Mouse (Mus musculus) mammary gland, adult 2 months (tissue): ENCODE data around the gene Abhd16a. TPM values are rescaled to one million over a fixed set of nuclear protein-coding genes. Genes with fewer than 3 reads are reported as not detected.

ENCODE experiments used
- polyA plus RNA-seq: library from polyadenylated mRNA; depleted of rRNA; stranded (reverse); fragments of >200 nt; gene quantifications from 2 replicates; pipeline ENCODE4 v1.2.3, GENCODE M21; 2012; ENCODE audit warnings: low replicate concordance; rRNA removed

The Abhd16a gene
- polyA plus RNA-seq = 200 and 293 TPM in 2 replicates

DNA sequence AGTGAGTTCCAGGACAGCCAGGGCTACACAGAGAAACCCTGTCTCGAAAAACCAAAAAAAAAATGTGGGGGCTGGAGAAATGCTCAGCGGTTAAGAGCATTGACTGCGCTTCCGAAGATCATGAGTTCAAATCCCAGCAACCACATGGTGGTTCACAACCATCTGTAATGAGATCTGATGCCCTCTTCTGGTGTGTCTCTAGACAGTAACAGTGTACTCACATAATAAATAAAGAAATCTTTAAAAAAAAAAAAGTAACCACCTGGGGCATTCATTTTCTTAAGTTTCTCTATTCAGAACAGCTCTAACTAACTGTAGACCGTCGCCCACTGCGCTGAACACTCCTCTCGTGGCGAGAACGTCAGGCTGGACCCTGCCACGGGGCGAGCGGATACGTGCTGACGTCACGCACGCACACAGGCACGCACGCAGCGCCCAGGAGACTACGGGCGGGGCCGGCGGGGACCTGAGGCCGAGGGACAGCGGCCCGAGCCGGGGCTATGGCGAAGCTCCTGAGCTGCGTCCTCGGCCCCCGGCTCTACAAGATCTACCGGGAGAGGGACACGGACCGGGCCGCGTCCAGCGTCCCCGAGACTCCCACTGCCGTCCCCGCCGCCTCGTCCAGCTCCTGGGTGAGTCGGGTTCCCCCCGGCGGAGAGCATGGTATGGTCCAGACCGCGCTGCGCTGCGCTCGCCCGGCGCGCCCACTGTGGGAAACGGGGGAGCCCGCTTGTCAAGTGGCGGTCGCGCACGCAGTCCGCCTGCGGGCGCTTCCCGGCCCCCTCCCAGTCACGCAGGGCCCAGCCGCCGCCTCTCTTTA lies at the start of gene Abhd16a:
Gene Abhd16a (plus strand): TSS at position 439 of the 820 bp plus-strand sequence.

GRCm38 (mm10) chr17:35046681-35047455 lies 42.2 kb upstream of the Abhd16a start, which contains the start of gene Msh5:
Gene Msh5 (minus strand): TSS chr17:35046745.

DNA sequence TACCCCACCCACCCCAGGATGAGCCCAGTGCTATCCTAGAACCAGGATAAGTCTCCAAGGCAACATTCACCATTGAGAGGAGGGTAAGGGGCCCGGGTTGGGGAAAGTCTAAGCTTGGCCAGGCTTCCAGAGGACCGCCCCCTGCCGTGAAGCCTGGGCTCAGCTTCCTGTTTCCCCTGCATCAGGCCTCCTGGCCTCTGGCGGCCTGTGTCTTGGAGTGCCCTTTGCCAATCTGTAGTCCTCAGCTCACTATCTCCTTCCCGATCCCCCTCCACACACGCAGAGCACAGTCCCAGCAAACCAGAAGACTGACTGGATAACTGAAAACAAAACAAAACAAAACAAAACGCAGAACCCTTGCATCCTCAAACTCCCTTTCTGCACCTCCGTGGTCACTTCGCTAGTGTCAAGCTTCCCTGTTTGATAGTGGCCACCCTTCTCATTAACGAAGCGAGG lies 39.5 kb upstream of the Abhd16a start, which contains the start of gene Clic1:
Gene Clic1 (plus strand): TSS at position 406 of the 456 bp plus-strand sequence.

DNA sequence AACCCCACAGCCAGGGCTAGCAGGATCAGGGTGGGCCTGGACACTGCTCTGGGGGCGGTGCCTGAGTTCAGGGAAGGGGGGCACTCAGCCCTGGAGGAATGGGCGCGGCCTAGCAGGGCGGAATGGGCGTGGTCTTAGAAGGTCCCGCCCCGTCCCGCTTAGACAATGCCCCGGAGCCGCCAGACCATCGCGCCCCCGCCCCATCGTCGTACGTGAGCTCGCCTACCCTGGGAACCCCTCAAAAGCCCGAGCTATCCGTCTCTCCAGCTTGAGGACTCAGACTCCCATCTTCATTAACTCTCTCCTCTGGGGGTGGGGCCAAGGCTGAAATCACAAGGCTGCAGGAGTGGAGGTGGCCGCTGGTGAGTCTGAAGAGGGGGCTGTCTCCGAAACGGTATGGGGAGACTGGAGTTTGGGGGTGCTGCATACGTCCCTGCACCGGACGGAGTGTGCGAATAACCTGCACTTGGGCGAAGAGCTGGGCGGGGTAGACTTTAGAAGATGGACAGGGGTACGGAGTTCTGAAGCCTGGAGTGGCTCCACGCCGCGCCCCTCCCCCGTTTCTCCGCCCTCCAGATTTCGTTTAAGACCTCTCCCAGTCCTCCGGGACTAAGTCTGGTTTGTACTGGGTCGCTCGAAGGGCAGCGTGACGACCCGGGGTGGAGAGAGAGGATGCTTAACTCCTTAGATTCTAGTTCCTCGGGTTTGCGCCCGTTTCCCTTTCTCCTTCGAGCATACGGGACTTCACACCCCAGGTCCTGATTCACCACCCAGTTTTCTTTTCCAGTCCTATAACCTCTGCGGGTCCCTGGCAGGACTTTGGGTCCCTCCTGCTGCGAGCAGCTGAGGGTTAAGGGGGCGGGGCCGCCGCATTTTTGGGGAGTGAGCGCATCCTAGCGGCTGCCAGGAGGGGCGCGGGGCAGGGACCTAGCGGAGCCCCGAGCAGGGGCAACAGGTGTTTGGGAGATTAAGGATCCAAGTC lies 29.9 kb upstream of the Abhd16a start, which contains the start of gene Ddah2:
Gene Ddah2 (plus strand): TSS at position 125 of the 982 bp plus-strand sequence.

GRCm38 (mm10) chr17:35064951-35065947 lies 23.8 kb upstream of the Abhd16a start, which contains the start of gene Ly6g6c:
Gene Ly6g6c (plus strand): TSS chr17:35065388.

GRCm38 (mm10) chr17:35066084-35066483 lies 23.0 kb upstream of the Abhd16a start, which contains the start of gene Mpig6b:
Gene Mpig6b (minus strand): TSS chr17:35066184.

DNA sequence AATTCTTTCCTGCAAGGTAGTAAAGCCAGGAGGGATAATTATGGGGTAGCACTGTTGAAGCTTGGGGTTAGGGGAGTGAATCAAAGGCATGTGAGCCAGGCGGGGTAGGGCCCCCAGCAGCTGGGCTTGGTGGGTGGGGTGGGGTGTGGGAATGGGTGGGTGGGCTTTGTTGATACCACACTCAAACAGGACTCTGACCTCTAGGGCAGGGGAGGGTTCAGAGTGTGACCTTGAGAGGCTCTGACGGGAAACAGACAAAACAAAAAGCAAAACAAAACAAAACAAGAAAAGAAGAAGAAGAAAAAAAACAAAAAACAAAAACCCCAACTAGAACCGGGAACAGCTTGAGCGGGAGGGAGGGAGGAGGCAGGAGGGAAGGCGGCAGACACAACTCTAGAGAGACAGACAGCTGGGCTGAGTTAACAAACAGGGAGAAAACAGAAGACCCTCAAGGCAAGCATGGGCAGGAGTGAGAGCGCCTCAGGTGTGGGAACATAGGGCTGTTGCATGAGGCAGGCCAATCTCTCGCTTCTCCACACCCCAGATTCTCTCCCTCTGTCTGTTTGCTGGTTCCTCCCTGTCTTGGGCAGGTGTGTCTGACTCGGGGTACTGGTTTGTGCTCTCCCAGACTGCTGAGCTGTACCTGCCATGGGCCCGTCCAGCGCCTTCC lies 12.4 kb upstream of the Abhd16a start, which contains the start of gene Ly6g6e:
Gene Ly6g6e (plus strand): TSS at position 396 of the 670 bp plus-strand sequence.

DNA sequence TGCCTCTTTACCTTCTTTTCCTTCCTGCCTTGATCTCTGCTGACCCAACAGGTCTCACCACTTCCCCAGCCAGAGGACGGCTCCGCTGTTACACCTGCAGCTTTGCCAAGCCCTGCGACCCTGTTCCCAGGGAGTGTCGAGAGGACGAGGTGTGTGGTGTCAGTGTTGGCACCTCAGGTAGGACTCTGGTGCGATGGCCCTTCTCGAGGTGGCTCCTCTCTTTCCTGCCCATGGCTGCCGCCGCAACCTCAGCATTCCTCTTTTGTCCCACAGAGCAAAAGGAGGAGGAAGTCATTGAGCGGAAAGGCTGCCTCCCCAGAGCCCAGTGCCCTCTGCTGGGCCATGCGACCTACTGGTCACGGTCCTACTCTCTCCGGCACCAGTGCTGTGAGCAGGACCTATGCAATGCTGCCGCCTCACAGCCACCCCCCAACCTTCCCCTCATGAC lies 11.3 kb upstream of the Abhd16a start, which contains the start of gene Ly6g6d:
Gene Ly6g6d (minus strand): TSS at position 280 of the 448 bp plus-strand sequence.

DNA sequence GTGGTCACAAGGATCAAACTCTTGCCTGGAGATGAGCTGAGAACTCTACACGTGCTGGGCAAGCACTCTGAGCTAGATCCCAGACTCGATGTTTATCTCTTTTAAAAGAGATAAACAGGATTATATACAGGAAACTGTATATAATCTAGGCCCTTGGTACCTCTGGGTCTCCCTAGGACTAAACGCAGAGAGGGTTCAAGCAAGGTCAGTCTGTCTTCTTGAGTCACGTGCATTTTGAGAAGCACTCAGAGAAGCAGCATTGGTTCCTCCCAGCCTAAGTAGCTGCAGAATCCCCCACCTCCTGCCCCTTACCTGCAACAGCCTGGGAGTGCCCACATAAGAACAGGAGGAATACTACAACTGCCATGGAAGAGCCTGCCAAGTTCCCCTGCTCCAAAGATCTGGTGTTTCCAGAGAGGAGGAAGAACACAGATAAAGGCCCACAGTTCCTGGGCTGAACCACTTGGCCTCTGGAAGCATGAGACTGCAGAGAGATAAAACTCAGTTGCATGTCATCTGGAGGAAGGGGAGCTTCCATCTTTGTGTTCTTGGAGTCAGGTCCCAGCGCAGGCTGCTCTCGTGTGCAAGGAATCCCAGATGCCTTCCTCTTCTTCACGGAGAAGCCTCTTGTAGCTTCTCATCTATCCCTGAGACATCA lies 3.7 kb upstream of the Abhd16a start, which contains the start of gene Ly6g6f:
Gene Ly6g6f (minus strand): TSS at position 403 of the 658 bp plus-strand sequence.

DNA sequence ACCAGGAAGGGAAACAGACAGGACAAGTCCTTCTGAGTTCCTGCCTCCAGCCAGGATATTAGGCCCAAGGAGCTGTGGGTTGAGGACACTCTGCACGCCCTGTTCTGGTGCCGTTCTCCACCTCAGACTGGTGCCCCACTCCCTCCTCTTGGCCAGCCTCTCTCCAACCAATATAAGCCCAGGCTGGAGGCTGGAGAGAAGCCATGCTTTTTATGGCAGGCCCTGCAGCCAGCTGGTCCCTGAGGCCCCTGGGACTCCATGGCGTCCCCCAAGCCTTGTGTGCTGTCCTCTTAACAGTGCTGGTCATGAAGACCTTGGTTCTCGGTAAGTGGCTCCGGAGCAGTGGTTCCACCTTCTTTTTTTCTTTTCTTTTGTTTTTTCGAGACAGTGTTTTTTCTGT lies 19.0 kb downstream of the Abhd16a start, which contains the start of gene Ly6g5c:
Gene Ly6g5c (plus strand): TSS at position 183 of the 400 bp plus-strand sequence.

DNA sequence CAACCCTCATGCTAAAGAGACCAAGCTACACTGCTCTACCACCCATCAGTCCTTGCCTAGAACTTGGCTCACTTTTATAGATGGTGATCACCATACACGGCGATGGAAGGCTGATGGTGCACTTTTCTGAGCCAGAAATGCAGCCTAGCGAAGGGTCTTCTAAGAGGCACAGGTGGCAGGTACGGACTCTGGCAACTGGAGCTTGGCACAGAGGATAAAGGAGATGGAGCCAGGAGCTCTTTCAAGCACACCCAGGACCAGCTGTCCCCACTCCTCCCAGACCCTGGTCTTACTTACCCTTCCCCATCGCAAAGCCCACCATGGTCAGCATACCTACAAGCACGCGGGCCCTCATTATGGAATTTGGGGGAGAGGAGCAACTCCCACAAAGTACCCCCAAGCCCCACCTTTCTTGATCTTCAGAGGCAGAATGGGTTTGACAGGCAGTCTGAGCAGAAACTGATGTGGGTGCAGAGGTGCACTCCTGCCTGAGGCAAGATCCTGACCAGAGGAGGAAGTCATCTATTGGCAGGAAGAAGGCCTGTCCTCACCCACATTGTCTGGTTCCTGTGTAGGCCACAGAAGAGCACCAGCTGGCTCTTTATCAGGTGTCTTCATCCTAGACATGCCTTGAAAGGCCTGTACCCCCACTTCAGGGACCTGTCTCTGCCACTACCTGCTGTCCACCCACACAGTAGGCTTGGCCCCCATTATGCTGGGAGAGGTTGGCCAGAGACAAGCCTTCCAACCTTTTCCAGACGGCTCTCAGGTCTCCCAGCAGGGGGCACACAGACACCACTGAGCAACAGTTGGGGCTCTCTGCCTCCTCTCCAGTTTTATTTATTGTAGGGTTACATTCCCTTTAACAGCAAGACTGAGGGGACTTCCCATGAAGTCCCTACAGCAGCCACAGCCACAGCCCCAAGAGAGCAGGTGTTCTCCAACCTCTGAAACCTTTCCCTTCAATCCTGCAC lies 26.3 kb downstream of the Abhd16a start, which contains the start of gene Ly6g5b:
Gene Ly6g5b (minus strand): TSS at position 383 of the 974 bp plus-strand sequence.

DNA sequence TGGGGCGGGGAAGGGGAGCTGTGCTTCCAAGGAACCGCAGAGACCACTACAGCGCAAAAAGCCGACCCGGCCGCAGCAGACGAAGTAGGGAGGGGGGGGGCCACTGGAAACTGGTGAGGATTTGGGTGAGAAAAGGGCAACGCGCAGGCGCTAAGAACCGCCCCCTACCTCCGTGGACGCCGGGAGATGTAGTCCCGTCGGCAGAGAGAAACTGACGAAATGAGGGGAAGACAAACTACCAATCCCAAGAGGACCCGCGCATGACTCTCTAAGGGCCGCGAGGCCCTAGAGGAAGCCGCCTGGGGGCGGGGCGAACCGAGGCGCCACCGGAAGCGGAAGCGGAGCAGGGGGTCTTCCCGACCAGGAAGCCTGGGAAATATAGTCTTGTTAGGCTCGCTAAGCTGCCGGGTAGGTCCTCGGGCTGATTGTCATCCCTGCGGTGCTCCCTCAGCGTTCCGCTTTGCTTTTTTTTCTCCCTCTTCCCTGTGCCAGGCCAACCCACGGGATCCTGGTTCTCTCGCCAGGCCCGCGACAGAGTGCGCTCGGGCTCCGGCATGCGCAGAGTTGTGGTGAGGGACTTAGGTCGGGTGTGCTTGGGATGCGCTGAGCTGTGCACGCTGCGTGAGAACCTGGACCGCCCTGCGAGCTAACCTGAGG lies 32.2 kb downstream of the Abhd16a start, which contains the start of gene Gpank1:
Gene Gpank1 (plus strand): TSS at position 313 of the 657 bp plus-strand sequence.

DNA sequence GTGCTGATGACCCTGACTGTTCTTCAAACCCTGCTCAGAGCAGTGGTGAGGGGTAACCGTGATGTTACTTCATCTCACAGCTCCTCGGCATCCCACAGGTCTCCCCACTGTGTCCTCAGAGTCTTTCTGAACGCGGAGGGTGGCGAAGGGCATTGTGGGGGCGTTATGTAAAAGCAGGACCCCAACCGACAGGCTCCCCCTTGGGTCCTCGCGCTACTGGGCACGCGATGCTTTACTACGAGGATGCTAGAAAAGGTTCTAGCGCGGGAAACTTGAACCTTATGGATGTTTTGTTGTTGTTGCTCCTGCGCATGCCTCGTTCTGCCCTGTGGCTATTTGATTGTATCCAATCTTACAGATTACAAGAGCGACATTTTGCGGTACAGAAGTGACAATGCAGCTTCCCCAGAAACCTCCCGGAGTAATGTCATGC lies 32.8 kb downstream of the Abhd16a start, which contains the start of gene Csnk2b:
Gene Csnk2b (minus strand): TSS at position 183 of the 433 bp plus-strand sequence.

GRCm38 (mm10) chr17:35126206-35126611 lies 37.1 kb downstream of the Abhd16a start, which contains the start of gene D17H6S53E:
Gene D17H6S53E (plus strand): TSS chr17:35126373.

DNA sequence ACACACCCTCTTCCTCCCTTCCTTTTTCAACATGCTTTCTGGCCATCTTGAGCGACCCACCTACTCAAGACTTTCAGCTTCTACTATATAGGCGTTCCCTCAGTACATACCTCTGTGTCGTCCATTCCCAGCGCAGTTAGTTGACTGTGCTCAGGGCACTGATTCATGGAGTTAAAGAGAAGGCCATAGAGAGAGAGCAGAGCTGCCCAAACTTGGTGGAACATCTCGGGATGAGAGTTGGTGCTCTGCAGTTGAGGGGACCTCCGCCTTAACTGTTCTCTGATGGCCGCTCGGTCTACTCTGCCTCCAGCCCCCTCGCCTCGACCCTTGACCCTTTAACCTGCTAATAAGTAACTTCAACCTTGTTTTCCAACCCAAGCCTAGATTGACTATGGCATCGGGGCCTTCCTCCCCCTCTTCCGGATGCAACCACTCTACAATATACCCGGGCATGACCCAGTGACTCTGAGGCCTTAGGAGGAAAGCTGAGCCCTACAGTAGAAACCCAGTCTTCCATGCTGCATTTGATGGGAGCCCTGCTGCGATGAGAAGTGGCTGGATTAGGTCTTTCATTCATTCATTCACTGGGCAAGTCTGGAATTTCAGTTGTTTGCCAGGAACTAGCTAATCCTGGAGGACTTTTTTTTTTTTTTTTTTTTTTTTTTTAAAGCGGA lies 42.6 kb downstream of the Abhd16a start, which contains the start of gene Apom:
Gene Apom (minus strand): TSS at position 551 of the 674 bp plus-strand sequence.

